Mouse (Mus musculus): ENCODE measurements around the gene Glb1l.

The Glb1l gene

DNA sequence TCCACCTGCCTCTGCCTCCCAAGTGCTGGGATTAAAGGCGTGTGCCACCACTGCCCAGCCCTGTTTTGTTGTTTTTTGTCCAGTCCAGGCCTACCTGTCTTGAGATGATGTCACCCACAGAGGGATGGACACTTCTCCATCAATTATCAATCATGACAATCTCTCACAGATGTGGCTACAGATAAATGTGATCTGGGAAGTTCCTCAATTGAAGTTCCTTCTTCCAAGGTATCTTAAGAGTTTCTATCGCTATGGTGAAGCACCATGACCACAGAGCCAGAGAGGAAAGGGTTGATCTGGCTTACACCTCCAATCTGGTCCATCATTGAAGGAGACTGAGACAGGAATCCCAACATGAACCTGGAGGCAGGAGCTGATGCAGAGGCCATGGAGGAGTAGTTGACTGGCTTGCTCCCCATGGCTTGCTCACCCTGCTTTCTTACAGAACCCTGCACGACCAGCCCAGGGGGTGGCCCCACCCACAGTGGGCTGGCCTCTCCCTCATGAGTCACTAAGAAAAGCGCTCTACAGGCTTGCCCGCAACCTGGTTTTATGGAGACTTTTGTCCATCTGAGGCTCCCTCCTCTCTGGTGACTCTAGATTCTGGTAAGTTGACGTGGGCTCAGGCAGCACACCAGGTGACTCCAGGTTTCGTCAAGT lies 19.9 kb upstream of the Glb1l start:
- no peak for DNase-seq

- DNase-seq = no peak
Observed at GRCm38 (mm10) chr1:75229158-75229557, 18.5 kb upstream of the Glb1l start.

GRCm38 (mm10) chr1:75227653-75228052 lies 17.0 kb upstream of the Glb1l start:
- DNase-seq = no peak

- no peak for DNase-seq
Observed at GRCm38 (mm10) chr1:75226138-75226537, 15.5 kb upstream of the Glb1l start.

GRCm38 (mm10) chr1:75225473-75225872 lies 14.9 kb upstream of the Glb1l start:
- no peak for DNase-seq

- no peak for DNase-seq
Observed at GRCm38 (mm10) chr1:75223532-75223931, 12.9 kb upstream of the Glb1l start.

GRCm38 (mm10) chr1:75222926-75223325 lies 12.3 kb upstream of the Glb1l start:
- DNase-seq = no peak

DNA sequence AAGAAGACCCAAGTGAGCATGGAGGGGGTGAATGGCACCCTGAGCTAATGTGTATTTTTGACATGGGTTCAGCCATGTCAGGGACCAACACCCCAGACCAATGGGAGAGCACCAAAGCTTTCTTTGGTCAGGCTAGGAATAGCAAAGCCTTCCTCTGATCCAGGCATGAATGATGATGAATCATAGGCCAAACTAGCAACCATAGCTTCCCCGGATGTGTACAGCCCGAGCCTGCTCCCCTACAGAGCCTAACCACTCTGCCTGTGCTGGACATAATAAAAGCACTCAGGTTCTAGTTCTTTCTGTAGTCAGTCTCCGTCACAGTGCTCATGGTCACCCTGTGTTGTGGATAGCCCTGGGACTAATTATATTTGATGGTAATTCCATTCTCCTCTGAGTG lies 10.9 kb upstream of the Glb1l start:
- no peak for DNase-seq

DNA sequence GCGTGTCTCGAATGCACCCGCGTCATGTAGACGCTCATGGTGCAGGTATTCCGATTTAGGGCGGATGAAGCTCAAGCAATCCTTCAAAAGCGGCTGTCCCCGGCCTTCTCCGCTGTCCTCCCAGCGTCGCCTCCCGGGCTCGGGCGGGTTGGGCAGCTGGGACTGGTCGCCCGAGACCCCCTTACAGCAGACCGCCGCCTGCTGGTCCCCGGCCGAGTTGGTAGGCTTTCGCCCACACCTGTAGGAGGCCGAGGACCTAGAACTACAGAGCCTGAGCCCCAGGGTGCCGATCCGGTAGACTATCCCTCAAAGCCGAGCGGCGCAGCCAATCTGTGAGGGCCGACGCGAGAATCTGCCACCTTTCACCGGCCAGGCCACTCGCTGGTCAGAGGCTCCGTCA lies 8.9 kb upstream of the Glb1l start, which contains the start of gene Tuba4a:
Gene Tuba4a, minus strand, starts transcription at position 335 of the 400 bp plus-strand sequence.
- DNase-seq = no peak

DNA sequence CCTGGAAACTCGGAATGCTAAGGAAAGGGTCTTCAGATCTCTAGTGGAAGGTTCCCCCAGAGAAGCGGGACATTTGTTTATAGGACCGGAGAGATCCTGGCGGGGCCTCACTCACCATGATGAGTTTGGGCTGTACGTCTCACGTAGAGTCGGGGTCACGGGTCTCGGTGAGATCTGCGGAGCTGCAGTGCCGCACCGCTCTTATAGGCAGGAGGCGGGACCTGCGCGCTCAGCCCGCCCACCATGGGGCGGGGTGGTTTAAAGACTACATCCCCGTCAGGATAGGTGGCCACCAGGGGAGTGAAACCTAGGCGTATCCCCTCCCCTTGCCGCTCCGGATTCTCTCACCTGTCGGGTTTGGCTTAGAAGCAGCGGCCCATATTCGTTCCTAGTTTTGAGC lies 8.5 kb upstream of the Glb1l start:
- DNase-seq = peak; percentile 97

GRCm38 (mm10) chr1:75218227-75219001 lies 7.8 kb upstream of the Glb1l start:
- DNase-seq = peak; percentile 90

DNA sequence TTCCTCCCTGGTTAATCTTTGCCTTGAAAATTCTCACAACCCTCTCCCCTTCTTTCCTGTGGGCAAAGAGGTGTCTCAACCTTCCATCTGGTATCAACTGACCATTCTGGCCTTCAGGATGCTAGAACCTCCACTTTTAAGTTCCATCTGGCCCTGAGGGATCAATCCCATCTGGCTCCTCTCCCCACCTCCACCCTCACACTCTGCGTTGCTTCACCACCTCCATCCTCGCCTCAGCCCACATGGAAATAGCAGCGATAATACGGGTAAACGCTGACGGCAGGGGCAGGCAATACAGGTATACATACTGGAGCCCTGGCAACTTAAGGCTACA lies 7.2 kb upstream of the Glb1l start:
- DNase-seq = no peak

GRCm38 (mm10) chr1:75216797-75217585 lies 6.4 kb upstream of the Glb1l start:
- peak; percentile 57 for DNase-seq

DNA sequence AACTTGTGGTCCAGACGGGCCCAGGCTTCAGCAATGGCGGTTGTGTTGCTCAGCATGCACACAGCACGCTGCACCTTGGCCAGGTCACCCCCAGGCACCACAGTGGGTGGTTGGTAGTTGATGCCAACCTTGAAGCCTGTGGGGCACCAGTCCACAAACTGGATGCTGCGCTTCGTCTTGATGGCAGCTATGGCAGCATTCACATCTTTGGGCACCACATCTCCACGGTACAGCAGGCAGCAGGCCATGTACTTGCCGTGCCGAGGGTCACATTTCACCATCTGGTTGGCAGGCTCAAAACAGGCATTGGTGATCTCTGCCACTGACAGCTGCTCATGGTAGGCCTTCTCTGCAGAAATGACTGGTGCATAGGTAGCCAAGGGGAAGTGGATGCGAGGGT lies 5.2 kb upstream of the Glb1l start:
- peak; percentile 34 for DNase-seq

DNA sequence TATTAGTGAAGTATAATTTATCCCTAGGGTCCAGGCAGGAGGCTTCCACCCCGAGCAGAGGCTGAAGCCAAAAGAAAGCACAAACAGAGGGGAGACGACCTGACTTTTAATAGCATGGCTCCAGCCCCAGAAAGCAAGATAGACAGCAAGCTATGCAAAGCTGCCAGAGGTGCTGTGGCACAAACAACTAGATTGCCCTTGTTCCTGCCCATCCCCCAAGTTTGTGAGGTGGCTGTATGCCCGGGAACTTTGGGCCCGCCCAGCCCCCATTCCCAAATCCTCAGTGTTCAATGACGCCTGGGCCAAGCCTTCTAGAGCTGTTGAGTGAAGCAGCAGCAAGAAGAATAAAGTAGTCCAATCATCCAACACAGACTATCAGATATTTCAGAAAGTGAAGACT lies 4.3 kb upstream of the Glb1l start:
- DNase-seq = peak; percentile 47

DNA sequence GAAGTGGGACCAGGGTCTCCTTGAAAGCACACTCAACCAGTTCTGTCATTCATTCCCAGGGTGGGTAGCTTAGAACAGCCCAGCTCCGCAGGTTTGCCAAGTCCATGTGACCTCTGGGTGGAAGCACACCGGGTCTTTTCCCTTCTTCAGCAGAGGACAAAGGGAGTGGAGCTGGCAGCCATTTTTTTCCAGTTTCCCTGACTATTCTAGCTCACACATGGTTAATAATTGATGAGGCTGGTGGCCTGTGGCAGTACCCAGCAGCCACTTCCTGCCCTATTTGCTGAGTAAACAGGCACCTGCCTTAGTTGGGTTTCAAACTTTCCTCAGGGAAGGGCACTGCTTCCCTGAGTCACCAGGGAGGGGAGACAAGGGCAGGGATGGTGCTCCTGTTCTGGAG lies 3.8 kb upstream of the Glb1l start:
- no peak for DNase-seq

GRCm38 (mm10) chr1:75213096-75213495 lies 2.5 kb upstream of the Glb1l start:
- DNase-seq = no peak

- DNase-seq = no peak
Observed at GRCm38 (mm10) chr1:75212542-75212941, 1.9 kb upstream of the Glb1l start.

DNA sequence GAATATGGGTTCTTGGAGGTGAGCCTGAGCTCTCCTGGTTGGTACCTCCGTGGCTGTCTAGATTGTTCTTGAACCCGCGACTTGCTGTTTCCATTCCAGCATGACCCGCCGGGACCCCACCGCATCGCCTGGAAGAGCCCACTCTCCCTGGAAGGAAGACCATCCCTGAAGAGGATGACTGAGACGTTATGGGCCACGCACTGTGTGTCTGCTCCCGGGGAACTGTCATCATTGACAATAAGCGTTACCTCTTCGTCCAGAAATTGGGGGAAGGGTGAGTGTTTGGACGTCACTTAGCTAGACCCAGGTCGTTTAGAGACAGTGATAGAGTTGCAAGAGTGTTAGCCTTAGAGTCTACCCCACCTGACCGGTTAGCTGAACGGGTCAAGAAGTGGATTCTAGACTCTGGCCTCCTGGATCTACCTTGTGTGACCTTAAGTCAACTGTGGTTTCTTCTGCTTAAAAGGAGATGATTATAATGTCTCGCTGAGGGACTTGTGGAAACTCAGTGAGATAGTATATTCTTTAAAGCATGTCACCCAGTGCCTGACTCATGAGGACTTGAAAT lies 612 bp upstream of the Glb1l start:
- no peak for DNase-seq

DNA sequence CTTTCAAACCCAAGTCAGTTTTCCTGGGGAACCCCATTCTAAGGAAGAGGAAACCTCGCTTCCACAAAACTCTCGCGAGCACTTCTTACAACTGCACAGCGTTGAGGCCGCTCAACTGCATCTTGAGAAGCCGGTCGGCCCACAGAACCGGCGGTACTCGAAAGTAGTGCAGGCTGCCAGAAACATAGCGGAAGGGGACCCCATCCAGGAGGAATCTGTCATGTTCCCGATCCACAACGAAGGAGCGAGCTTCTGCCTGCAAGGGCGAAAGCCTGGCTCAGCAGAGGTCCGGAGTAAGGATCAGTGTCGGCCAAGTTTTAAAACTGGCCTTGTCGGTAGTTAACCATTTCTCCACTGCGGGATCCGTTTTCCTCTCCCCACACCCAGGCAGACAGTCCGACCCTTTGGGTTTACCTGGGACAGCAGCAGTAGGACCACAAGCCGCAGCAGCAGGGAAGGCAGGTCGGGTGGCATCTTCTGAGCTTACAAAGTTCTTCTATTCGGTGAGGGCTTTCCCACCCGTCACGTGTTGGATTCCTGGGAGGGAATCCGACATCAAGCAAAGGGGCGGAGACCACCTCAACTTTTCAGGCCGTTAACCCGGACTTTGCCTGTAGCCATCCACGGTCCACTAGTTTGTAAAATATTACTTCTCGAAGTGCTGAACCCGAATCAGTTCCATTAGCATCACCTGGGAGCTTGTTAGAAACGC lies 1.5 kb downstream of the Glb1l start:
- DNase-seq = no peak

GRCm38 (mm10) chr1:75201236-75201635 lies 9.4 kb downstream of the Glb1l start:
- DNase-seq = no peak

GRCm38 (mm10) chr1:75192452-75192851 lies 18.2 kb downstream of the Glb1l start:
- DNase-seq = no peak
